Mouse (Mus musculus): ENCODE measurements around the gene Krt25. TPM values are rescaled to one million over a fixed set of nuclear protein-coding genes. Genes with fewer than 3 reads are reported as not detected.

Krt25 gene
- total RNA-seq, 2 experiments from 2014 or later, result not detected

- intact Hi-C loops (cut with DNase I), result no loop called here
These were observed 38.7 kb downstream of the Krt25 start for GRCm38 (mm10) chr11:99284011-99284410.

GRCm38 (mm10) chr11:99283334-99283733 is 39.4 kb downstream of the Krt25 start:
- no peak for DNase-seq (ENCODE audit: low spot score in 2 of 2)
- intact Hi-C loops (cut with DNase I), result no loop called here

More at GRCm38 (mm10) chr11:99284011-99284410, 38.7 kb downstream of the Krt25 start:
- DNase-seq (ENCODE audit: low spot score in 2 of 2), result no peak

GRCm38 (mm10) chr11:99281116-99281515 is 41.6 kb downstream of the Krt25 start:
- no peak for DNase-seq (ENCODE audit: low spot score in 2 of 2)
- intact Hi-C loops (cut with DNase I), result no loop called here

GRCm38 (mm10) chr11:99279986-99280385 is 42.8 kb downstream of the Krt25 start:
- intact Hi-C loops (cut with DNase I), result no loop called here
- no peak for DNase-seq (ENCODE audit: low spot score in 2 of 2)

GRCm38 (mm10) chr11:99276786-99277185 is 46.0 kb downstream of the Krt25 start:
- intact Hi-C loops (cut with DNase I), result no loop called here
- DNase-seq (ENCODE audit: low spot score in 2 of 2), result no peak

- DNase-seq (ENCODE audit: low spot score in 2 of 2), result no peak
- intact Hi-C loops (cut with DNase I), result no loop called here
These were observed 47.1 kb downstream of the Krt25 start for GRCm38 (mm10) chr11:99275624-99276023.

GRCm38 (mm10) chr11:99272721-99273120 is 50.0 kb downstream of the Krt25 start:
- intact Hi-C loops (cut with DNase I), result no loop called here
- DNase-seq (ENCODE audit: low spot score in 2 of 2), result no peak

- intact Hi-C loops (cut with DNase I), result no loop called here
- no peak for DNase-seq (ENCODE audit: low spot score in 2 of 2)
These were observed 53.6 kb downstream of the Krt25 start for GRCm38 (mm10) chr11:99269192-99269591.

- DNase-seq (ENCODE audit: low spot score in 2 of 2), result no peak
- intact Hi-C loops (cut with DNase I), result no loop called here
These were observed 57.0 kb downstream of the Krt25 start for GRCm38 (mm10) chr11:99265796-99266195.

Other genes with a start within 250 kb of the Krt25 start
- gene Tns4, start 233.6 kb downstream of the Krt25 start, total RNA-seq (2021), result under 1 TPM; 0.33 to 0.34 TPM
- gene Ccr7, start 167.9 kb downstream of the Krt25 start, total RNA-seq (2021), result not detected
- gene Smarce1, start 91.9 kb downstream of the Krt25 start, total RNA-seq (2021), result 10 to 100 TPM; 67.1 to 73.7 TPM
- gene Krt222, start 78.9 kb downstream of the Krt25 start, total RNA-seq (2021), result 10 to 100 TPM; 27.7 to 30.0 TPM
- not detected for gene Krt24, start 37.7 kb downstream of the Krt25 start, total RNA-seq (2021)
- gene Krt26, start 15.0 kb upstream of the Krt25 start, total RNA-seq (2021), result under 1 TPM; 0.13 to 0.17 TPM
- not detected for gene Krt27, start 28.2 kb upstream of the Krt25 start, total RNA-seq (2021)
- gene Krt28, start 52.0 kb upstream of the Krt25 start, total RNA-seq (2021), result under 1 TPM; 0.22 to 0.34 TPM
- 10 to 100 TPM; 12.2 to 13.8 TPM for gene Krt10, start 66.4 kb upstream of the Krt25 start, total RNA-seq (2021)
- 1 to 10 TPM; 8.5 to 9.7 TPM for gene Krt12, start 99.3 kb upstream of the Krt25 start, total RNA-seq (2021)
- gene Krt20, start 115.2 kb upstream of the Krt25 start, total RNA-seq (2021), result not detected
- gene Krt23, start 170.2 kb upstream of the Krt25 start, total RNA-seq (2021), result not detected
- not detected for gene Krt39, start 198.4 kb upstream of the Krt25 start, total RNA-seq (2021)
- not detected for gene Krt40, start 220.2 kb upstream of the Krt25 start, total RNA-seq (2021)
- not detected for gene Krtap3-3, start 227.9 kb upstream of the Krt25 start, total RNA-seq (2021)
- gene Krtap3-2, start 233.9 kb upstream of the Krt25 start, total RNA-seq (2021), result not detected
- not detected for gene Gm11939, start 236.5 kb upstream of the Krt25 start, total RNA-seq (2021)
- not detected for gene Krtap3-1, start 243.7 kb upstream of the Krt25 start, total RNA-seq (2021)

Measured in left cerebral cortex, postnatal 14 days (tissue).